Mouse (Mus musculus) c-Kit-positive CD71-positive TER-119-negative erythroid progenitor cells, embryonic 14.5 days (primary cell): ENCODE measurements around the gene Gapvd1.

Experiments
- DNase-seq: peaks from one replicate; pipeline ENCODE4 v3.0.0-alpha.2; 2013; ENCODE audit warnings: low read depth

The Gapvd1 gene

GRCm38 (mm10) chr2:34635249-34636165 is 119.5 kb downstream of the Gapvd1 start:
- no peak for DNase-seq

- DNase-seq = no peak
Measured at GRCm38 (mm10) chr2:34632051-34632450, 123.0 kb downstream of the Gapvd1 start.

- no peak for DNase-seq
Measured at GRCm38 (mm10) chr2:34630445-34630844, 124.6 kb downstream of the Gapvd1 start.

GRCm38 (mm10) chr2:34629758-34630157 is 125.3 kb downstream of the Gapvd1 start:
- no peak for DNase-seq

- no peak for DNase-seq
Measured at GRCm38 (mm10) chr2:34628903-34629540, 126.0 kb downstream of the Gapvd1 start.

GRCm38 (mm10) chr2:34627328-34628226 is 127.5 kb downstream of the Gapvd1 start:
- DNase-seq = no peak
